Mouse (Mus musculus) A20 (cell line): ENCODE measurements around the gene Zdhhc22.

ENCODE experiments used
- DNase-seq: peaks from one replicate; pipeline ENCODE4 v3.0.0-alpha.2; 2011; ENCODE audit warnings: low read depth, low spot score

Gene Zdhhc22

DNA sequence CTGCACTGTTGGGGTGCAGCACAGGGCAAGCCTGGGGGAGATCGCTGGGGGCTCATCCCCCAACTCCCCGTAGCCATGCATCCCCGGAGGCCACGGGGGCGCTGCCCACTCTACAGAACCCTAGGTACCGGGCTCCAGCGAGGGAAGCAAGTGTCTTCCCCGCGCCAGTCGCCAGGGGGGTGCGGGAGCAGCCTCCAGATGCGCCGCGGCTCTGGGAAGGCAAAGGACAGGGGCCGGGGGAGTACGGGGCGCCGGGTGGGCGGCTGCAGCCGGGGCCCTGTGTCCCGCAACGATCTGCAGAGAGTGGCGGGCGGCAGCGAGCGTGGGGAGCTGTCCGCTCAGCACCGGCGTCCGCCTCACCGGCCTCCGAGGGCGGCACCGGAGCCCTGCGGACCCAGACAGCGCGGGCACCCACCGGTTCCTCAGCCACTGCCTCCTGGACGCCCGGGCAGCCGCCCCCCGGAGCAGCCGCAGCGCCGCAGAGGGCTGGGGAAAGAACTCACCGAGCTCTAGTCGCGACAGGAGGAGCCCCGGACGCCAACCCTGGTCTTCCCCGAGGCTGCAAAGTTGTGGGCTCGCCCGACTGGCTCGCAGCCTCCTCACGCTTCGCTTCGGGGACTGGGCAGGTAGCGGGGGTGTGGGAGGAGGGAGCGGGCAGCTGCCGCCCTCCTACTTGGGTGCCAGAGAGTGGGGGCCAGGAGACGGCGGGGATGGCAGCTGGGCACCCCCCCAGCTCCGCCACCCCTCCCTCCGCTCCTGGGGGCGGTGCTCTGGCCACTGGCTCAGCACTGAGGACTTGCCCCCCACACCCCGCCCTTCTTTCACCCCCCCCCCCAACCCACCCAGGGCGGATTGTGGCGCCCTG, at the start of gene Zdhhc22:
Zdhhc22 (minus strand) TSS at position 541 of the 865 bp plus-strand sequence.
- DNase-seq = no peak

DNA sequence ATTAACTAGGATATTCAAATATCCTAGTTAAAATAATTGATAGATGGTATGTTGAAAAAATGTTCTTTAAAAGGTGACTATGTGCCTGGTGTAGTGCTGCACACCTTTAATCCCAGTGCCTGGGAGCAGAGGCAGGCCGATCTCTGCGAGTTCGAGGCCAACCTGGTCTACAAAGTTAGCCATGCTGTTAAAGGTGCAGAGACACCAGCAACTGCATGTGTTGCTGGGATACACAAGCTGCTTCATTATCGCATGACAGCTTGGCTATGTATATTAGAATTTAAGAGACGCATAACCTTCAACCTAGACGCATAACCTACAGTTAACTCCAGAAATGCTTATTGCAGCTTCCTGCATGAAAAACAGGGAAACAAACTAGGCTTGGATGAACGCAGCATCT, 46.4 kb upstream of the Zdhhc22 start:
- no peak for DNase-seq

DNA sequence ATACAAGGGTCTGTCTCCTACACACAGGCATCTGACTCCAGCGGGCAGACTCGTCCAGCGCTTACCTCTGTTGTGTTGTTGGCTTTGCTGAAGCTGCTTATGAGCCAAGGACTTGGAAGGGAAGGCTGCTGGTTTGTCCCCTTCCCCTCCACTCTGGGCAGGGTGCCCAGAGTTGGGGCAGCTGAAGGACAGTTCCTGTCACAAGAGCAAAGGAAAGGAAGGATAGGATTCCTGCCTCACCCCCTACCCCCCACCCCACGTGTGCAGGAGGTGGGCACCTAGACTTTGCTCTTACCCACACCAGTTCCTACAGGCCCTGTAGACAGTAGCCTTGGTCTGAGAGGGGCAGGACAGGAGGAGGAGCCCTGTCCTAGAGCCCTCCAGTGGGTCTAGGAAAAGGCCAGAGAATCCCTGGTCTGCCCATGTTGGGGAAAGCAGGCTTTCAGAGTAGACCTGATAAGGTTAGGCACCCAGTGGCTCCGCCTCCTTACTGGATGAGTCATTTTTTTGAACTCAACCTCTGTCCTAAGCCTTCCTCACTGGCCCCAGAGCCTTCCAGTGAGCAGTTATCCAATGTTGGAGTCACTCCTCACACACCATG, 41.0 kb upstream of the Zdhhc22 start:
- DNase-seq = no peak

DNA sequence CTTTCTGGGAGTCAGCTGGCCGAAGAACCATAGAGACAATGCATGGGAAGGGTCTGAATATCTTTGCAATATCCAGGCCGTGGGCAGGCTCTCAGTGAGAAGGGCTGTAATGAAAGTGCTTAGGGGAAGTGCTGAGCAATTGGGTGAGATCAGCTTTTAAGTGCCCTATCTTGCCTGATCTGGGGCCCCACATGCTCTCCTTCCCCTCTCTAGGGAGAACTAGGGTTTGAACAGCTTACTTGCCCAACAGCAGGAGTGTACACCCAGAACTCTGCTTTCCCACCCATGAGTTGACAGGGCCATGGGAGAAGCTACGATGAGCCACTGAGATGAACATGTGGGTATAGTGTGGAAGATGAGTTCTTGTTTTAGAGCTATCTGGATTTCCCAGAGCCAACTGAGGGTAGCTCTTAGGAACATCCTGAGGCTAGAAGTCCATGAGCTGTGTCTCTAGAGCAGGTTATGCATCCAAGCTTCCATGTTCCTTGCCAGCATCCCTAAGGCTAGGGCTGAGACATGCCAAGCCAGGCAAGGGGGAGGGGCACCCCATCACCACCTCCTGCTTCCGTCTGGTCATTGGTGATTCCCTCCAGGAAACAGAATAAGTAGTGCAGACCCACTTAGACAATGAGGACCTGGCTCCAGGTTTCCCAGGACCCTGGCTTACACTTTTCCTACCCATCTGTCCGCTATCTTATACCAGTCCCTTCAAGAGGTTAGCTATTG, 39.2 kb upstream of the Zdhhc22 start:
- peak; percentile 14 for DNase-seq

DNA sequence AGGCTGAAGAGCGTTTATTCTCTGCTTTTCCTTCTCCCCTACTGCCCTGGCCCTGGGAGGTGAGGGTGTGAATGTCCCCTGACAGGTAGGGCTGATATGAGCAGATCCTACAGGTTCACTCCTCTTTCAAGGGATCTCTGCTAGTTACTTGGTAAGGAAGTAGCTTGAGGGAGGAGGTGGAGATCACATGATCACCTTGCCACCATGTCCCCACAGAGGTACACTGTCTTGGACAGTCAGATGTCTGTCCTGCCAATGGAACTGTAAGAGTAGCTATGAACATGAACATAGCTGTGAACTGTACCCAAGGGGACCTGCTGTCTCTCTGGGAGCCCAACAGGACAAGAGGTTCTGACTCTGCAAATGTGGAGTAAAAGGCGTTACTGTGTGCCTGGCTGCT, 37.8 kb upstream of the Zdhhc22 start:
- no peak for DNase-seq

DNA sequence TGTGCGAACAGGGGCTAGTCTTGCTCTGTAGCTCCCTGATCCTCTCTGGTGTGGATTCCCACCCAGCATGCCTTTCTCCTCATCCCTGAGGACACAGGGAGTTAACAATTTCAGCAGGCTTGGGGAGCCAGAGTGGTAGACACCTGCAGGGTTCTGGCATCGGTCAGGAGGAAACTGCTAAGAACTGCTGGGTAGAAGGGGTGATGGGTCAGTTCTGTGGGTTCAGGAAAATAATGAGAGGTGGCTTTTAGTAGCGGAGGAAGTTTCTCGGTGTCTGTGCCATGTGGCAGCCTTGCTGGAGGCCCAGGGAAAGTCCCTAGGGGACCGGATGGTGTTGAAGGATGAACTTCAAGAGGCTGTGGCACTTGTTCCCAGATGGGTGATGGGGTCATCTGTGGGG, 37.2 kb upstream of the Zdhhc22 start:
- no peak for DNase-seq

DNA sequence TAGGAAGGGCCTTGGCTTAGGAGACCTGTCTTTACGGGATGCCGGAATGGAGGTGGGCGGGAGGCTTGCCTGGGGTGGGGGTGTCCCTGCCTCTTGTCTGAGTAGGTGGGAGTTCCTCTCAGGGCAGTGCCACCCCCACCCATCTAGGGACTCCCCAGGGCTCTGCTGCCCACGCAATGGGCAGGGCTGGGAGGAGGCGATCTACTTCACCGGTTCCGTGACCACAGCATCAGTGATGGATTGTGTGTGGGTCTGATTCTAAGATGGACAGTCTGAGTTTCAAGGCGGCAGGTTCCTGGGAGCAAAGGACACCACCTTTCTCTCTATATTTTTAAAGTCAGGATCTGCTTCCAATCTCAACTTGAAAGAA, 36.6 kb upstream of the Zdhhc22 start:
- no peak for DNase-seq

DNA sequence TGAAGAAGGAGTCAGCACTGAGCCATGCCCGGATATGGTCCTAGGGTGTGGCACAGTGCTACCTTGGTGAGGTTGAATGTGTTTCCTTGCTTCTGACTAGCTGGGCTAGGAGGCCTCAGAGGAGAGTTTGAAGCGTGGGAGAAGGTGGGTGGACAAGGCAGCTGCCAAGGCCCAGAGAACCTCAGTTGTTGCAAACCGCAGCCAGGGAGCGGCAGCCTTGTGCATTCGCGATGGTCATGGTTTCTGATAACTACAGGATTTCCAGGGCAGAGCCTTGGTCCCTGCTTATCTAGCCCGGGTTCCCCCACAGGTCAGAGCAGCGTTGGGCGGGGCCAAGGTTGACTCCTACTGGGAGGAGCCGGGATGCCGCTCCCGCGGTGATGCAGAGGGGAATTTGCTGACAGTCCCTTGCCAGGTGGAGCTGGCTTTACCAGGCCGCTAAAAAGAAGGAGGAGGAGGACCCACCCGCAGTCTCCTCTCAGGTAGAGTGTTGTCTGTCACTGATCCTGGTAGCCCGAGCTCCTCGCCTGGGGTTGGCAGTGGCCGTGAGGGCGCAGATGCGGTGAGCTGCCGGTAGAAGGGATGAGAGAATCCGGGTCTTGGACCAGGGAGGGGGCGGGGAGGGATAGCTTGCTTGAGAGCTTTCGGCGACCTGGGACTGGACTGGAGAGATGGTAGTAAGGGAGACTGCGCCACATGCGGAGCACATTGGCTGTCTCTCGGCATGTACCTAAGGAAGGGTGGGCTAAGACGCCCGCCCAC, 36.1 kb upstream of the Zdhhc22 start:
- no peak for DNase-seq

DNA sequence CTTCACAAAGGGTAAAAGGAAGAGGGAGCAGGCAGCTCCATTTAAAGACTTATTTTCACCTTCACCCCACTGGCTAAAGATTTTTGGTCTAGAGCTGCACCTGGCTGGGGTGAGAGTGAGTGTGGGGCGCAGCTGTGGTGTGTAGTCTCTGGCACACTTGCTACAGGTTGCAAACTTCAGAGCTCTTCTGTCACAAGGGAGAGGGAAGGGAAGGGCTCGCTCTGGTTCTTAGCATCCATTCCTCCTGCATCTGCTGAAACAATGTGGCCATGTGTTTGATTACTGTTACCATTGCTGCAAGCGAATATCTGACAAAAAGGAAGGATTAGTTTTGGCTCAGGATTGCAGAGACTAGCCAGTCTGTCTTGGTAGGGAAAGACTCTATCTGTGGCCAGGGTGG, 33.2 kb upstream of the Zdhhc22 start:
- DNase-seq = no peak

DNA sequence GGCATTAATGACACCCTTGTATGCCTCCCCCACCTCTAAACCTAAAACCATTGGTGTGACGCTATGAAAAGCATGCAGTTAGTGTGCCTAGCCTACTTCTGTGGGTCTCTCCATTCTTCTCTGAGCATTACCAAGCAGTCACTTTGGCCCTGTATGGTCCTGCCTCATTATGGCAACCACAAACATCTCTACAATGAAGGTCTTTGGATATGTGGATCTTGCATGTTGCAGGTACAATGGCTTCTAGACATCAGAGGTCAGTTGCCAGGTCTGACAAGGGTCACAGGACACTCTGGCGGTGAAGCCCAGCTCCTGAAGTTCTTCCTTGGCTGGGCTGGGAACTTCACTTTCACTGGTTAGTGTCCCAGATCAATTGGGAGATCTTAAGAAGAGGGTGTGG, 31.8 kb upstream of the Zdhhc22 start:
- DNase-seq = no peak

DNA sequence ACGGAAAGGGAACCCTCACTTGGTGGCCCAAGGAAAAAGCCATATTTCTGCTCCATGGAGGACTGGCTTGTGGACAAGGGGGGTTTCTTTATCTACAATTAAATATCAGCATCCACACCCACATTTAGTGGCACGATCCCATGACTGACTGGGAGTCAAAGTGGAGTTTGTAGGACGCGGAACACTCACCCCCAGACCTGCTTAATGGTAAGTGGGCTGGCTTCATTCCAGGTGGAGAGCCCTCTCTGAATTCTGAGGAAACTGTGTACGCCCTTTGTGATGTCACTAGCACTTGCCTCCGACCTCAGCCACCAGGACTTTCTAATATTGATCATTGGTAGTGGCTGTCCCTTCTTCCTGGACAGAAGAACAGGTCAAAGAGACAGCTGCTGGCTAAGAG, 30.8 kb upstream of the Zdhhc22 start, which contains the start of gene Tmem63c:
Tmem63c (plus strand) TSS at position 301 of the 400 bp plus-strand sequence.
- no peak for DNase-seq

DNA sequence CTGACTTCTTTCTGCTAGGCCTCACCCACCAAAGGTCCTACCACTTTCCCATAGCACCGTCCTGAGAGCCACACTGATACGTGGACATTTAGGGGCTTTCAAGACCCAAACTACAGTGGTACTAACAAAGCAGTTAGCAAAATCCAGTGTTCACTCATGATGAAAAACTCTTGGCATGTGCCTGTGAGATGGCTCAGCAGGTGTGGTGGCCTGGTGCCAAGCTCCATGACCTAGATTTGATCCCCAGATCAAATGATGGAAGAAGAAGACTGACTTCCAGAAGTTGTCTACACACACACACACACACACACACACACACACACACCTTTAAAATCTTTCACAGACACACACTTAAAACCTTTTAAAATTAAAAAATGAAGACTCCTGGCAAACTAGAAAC, 28.5 kb upstream of the Zdhhc22 start:
- no peak for DNase-seq

DNA sequence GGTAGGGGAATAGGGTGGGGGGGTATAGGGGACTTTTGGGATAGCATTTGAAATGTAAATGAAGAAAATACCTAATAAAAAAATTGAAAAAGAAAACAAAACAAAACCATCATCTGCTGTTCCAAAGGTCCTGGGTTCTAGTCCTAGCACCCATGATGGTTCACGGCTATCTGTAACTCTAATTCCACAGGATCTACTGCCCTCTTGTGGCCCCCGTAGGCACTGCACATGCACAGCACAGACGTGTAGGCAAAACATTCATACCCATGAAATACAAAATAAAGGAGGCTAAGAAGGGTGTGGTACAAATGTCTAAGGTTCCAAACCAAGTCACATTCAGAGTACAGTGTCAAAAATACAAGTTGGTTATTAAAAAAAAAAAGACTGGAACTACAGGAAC, 26.8 kb upstream of the Zdhhc22 start:
- DNase-seq = peak; percentile 59

DNA sequence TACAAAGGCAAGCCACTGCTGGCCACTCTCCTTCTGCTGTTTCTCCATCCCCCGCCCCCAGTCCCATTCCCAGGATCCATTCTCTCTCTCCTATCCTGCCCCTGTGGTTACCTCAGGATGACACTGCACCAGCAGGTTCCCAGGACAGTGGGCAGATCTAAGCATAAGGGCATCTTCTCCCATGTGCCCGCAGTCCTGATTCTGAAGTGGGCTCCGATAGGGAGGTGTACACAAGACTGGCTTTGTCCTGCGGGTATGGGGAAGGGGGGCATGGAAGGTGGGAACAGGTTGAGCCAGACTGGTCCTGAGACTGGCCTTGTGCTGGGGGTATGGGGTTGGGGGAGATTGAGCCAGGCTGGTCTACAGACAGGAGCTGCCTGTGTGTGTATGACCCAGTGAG, 14.4 kb upstream of the Zdhhc22 start:
- no peak for DNase-seq

DNA sequence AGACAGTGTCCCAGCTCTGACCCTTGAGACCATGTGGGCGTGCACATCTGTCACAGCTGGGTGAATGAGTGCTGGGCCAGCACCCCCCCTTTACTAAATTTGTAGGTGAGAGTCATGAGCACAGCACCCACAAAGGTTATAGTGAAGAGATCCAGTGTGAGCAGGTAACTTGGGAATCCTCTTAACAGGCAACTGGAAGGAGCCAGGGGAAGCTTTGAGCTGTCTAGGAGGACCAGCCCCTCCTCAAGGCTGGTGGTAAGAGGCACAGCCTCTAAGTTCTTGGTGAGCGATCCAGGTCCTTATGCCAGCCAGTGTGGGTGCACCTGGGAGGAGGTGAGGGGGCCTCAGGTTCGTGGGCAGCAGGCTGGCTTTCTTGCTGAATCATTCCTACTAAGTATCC, 13.4 kb upstream of the Zdhhc22 start:
- no peak for DNase-seq

DNA sequence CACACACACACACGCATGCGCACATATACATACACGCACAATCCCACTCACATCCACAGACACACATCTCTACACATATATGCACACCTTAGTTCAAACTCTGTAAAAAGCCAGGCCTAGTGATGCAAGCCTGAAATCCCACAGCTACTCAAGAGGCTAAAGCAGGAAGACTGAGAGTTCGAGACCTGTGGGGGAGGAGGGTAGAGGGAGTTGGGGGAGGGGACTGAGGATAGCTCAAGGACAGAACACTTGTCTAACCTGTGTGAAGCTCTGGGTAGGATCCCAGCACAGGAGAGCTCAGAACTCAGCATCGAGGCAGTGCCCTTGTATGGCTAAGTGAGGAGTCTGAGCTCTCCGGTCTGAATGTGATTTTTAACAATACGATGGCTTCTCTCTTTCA, 12.6 kb upstream of the Zdhhc22 start:
- DNase-seq = no peak

DNA sequence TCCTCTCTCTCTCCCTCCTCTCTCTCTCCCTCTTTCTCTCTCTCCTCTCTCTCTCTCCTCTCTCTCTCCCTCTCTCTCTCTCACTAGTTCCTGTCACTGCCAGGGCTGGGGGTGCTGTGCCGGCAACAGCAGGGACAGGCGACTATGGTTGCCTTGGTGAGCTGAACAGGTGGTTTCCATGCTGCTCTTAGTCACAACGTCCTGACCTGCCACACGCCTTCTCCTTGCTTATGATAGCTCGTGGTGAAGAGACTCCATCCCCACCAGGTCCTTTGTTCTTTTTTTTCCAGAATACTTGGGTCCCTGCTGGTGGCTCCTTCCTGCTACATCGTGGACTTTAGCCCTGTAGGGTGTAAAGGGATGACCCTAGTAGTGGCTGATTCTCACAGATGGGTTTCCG, 12.0 kb upstream of the Zdhhc22 start:
- DNase-seq = no peak

DNA sequence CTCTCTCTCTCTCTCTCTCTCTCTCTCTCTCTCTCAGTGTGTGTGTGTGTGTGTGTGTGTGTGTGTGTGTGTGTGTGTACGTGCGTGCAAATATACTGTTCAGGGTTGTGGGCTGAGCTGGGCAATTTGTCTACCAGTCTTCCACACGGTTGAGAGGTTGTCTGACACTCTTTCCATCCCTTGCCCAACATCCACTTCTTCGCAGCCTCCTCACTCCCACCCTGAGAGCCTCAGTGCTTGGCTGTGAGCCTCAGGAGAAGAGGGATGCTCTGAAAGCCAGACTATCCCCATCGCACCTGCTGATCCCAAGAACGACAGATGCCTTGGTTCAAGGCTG, 10.6 kb upstream of the Zdhhc22 start:
- DNase-seq = no peak

DNA sequence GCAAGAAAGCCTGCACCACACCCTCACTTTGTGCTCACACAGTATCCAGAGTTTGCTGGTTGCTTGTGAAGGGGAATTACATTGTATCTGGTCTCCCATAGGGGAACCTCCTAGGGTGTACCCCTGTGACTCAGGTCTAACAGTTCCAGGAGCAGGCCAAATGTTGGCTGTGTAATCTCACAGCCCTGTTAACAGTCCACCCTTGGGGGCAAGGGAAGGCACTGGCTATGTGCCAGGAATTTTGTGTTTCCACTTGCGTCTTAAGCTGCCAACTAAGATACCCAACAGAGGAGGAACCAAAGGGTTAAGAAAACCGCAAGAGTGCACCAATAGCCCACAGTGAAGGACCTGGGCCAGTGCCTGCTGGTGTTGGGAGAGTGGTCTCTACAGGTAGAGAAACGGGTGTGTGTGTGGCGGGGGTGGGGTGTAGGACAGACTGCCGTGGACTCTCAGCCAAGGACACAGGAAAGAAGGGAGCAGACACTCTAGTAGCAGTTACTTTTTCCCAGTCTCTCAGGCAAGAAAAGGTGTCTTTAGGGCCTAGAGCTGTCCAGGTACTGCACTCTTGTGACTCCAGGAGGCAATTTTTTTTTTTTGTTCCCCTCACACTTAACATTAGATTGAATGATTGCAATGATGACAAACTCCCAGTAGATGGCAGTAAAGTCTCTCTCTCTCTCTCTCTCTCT, 10.1 kb upstream of the Zdhhc22 start:
- DNase-seq = peak; percentile 45

DNA sequence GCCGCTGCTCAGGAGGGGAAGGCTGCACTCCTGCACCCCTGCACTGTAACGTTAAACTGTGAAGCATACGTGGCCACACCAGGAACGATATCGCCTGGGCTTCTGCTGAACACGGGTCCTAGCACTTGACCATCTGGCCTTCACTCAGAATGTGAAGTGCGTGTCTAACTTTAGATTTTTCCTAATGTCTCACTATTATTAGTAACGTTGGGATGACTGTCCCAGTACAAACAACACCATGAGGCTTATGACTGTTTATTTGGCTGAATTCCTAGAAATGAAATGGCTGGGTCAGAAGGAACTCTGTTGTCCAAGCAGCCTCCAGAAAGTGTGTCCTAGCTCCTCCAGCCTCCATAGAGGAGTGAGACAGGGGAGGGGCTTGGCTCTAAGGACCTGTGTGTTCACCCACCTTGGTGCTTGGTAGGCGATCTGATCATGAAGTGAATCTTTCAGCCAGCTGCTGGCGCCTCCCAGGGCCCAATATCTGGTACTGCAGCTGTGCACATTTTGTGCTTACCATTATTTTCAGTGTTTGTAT, 9.1 kb upstream of the Zdhhc22 start:
- no peak for DNase-seq

DNA sequence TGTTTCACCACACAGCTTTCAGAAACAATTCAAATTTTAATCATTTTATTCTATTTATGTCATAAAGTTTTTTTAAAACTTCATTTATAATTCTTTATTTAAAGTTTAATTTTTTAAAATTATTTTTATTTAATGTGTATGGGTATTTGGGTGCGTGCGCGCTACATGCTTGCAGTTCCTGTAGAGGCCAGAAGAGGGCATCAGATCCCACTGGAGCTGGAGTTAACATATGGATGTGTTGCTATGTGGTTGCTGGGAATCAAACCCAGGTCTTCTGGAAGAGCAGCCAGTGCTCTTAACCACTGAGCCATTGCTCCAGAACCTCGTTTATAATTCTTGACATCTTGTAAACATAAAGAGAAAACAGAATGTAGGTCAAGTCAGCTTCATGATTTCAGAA, 8.5 kb upstream of the Zdhhc22 start:
- no peak for DNase-seq
